Mouse (Mus musculus) cerebellum, adult 9-11 months (tissue): ENCODE data around the gene Sphkap.

Source experiments
- DNase-seq: peaks from one replicate; pipeline ENCODE4 v3.0.0; 2022

Gene Sphkap

GRCm38 (mm10) chr1:83285866-83286265 lies 122.1 kb downstream of the Sphkap start:
- DNase-seq = no peak

GRCm38 (mm10) chr1:83277044-83277443 lies 131.0 kb downstream of the Sphkap start:
- peak; percentile 90 for DNase-seq

DNA sequence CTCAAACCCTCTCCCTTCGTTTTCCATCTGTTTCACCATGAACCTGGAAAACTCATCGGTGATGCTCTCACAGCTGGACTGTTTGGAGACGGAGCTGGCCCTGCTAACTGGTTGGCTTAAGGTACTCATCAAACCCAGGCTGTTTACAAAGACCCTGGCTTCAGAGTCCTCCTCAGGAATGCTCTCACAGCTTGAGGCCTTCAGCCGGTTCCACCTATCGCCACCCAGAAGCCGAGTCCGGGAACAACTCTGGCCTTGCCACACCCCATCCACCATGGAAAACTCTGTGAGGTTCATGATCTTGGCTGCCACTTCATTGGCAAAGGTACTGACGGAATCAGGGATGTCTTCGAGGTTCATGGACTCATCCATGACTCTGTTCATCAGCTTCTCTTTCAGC lies 131.4 kb downstream of the Sphkap start:
- no peak for DNase-seq

GRCm38 (mm10) chr1:83251746-83252145 lies 156.3 kb downstream of the Sphkap start:
- DNase-seq = no peak

DNA sequence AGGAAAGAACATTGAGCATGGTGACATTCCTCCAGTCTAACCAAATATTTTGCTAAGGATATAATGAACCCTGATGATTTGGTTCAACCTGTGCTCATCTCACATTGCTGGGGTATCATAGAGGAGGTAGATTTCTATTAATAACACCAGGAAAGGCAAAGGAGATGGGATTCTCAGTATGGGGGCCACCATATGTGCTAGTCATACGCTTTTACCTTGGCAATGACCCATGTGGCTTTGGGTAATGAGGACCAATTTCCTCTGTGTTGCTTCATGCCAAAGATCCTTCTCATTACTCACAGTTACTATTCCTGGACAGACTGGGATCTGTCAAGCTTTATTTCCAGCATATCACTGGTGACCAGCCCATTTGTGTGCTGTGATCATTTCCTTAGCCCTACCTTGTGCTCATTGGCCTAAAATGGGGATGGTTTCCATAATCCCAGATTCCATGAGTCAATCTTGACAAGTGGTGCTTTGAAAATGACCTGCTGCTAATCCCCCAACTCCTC lies 159.7 kb downstream of the Sphkap start:
- DNase-seq = peak; percentile 97

DNA sequence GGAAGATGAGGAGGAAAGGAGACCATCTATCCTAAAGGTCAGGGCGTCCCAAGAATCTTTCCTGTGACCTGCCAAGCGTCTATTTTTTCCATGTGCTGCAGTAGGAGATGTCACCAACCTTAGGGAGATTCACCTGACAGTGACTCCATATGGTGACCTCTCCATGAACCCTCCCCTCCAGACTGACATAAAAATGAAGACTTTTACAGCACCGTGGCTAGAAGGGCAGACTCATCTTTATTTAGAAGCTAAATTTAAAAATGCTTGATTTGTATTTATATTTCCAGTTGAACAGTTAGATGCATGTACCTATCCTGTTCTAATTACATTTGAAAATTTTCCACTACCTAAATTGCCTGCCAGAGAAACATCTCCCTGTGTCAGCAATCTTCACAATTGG lies 180.1 kb downstream of the Sphkap start:
- DNase-seq = peak; percentile 40

- peak; percentile 90 for DNase-seq
These were observed 183.5 kb downstream of the Sphkap start for GRCm38 (mm10) chr1:83224423-83224960.

- peak; percentile 39 for DNase-seq
These were observed 184.9 kb downstream of the Sphkap start for GRCm38 (mm10) chr1:83223072-83223471.

DNA sequence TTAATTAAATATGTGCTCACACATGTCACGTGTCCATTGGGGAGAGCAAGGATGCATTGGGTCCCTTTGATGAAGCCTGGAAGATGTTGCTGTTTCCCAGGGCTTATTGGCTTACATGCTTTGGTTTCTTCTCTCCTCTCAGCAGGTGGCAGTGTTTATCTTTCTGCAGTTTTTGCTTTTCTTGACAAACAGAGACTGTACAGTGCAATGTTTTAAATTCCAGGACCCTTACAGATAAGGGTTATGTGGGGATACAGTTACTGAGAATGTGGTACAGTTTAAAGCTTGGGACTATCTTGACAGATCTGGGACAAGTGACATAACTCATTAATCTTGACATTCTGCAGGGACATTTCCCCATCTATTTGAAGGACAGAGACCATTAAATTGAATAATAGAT lies 189.7 kb downstream of the Sphkap start:
- DNase-seq = peak; percentile 28

- peak; percentile 49 for DNase-seq
These were observed 198.0 kb downstream of the Sphkap start for GRCm38 (mm10) chr1:83209981-83210380.
